Mouse (Mus musculus): ENCODE results near the gene Herc3.

DNA sequence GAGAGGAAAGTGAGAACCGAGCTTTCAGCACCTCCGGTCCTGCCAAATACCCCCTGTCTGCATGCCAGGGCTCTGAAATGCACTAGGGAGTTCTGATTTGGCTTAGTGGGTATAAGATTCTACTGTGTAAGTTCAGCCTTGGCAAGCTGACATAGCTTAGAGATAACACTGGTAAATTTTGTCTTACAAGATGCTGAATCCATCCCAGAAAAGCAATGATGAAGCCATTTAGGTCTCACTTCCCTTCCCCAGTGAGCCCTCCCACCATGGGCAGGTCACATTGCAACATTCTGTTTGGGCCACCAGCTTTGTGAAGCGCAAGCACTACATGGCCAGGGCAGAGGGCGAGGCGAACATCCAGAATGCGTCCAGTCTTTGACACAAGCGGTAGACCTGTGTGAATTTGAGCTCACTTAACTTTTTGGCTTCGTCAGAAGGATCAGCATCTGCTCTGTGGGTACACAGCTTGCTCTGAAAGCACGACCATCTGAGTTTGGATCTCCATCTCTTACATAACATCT is 98.7 kb downstream of the Herc3 start:
- no peak for TF ChIP-seq EP300 (IDR thresholded peaks at IDR 0.05; ENCODE audit: low read depth)
- TF ChIP-seq CTCF (IDR thresholded peaks at IDR 0.05; ENCODE audit: low read depth): no peak

Measured in liver, embryonic 14.5 days (tissue).